Comparison of ENCODE assay signal across 10 mouse cellular contexts in genomic region chr4:57866088-57866487, GRCm38 (mm10). TPM values are rescaled to one million over a fixed set of nuclear protein-coding genes. Genes with fewer than 3 reads are reported as not detected.
DNase-seq lines count a peak whose midpoint lies in the region; ATAC-seq and TF ChIP-seq lines count a peak whose summit lies in the region.
"Had no signal": no experiment of that assay in that cellular context is flagged by ENCODE, and none has a peak within 500 bp of the region (broad histone marks: within the 10 kb centered on the region; RNA-seq: fewer than 3 reads in every experiment).

No protein-coding gene starts in this region.

- H3K36me3 ChIP-seq in hindbrain, embryonic 16.5 days (ENCODE audit: control insufficient read depth, insufficient read depth, low read length): no peaks in the 10 kb centered on the region
- H3K36me3 ChIP-seq in hindbrain, embryonic 12.5 days: no peaks in the 10 kb centered on the region
- H3K36me3 ChIP-seq in heart, adult 2 months (ENCODE audit: control insufficient read depth, insufficient read depth, low read length): peaks cover 40% of the 10 kb centered on the region
- H3K36me3 ChIP-seq: neural tube, embryonic 12.5 days had no signal

- no peaks in the 10 kb centered on the region for H3K9me3 ChIP-seq in hindbrain, embryonic 16.5 days (ENCODE audit: control insufficient read depth, low read length)
- no peaks in the 10 kb centered on the region for H3K9me3 ChIP-seq in hindbrain, embryonic 12.5 days (replicated peaks)
- H3K9me3 ChIP-seq: neural tube, embryonic 12.5 days had no signal

- H3K27me3 ChIP-seq in hindbrain, embryonic 16.5 days (replicated peaks; ENCODE audit: control insufficient read depth, insufficient read depth, low read length): no peaks in the 10 kb centered on the region
- H3K27me3 ChIP-seq in hindbrain, embryonic 12.5 days: no peaks in the 10 kb centered on the region
- no peaks in the 10 kb centered on the region for H3K27me3 ChIP-seq in heart, adult 2 months (ENCODE audit: control insufficient read depth, insufficient read depth, low read length)
- H3K27me3 ChIP-seq: neural tube, embryonic 12.5 days had no signal

- peak; percentile 71 for DNase-seq in R1 (ENCODE audit: low read depth, low spot score)
- DNase-seq in heart, adult 2 months: peak; percentile 39 to 70
- DNase-seq in kidney, postnatal 36 days: peak; percentile 45 to 74
- DNase-seq in thymus, postnatal 0 days (ENCODE audit: low spot score): no peak
- no peak for DNase-seq in T-cell, adult 2 months (ENCODE audit: low spot score)
- DNase-seq in frontal cortex, postnatal 14 days (ENCODE audit: low spot score in 2 of 2): no peak

- peaks cover 3% of the 10 kb centered on the region; the same call in 1 of the 2 replicates for H3K79me2 ChIP-seq in heart, adult 2 months (replicated peaks; ENCODE audit: control insufficient read depth, insufficient read depth, low read length)

- H3K27ac ChIP-seq in hindbrain, embryonic 16.5 days (ENCODE audit: low read depth, low read length): no peak overlapping the region
- H3K27ac ChIP-seq in hindbrain, embryonic 12.5 days: no peak overlapping the region
- peak overlapping the region; percentile 71 for H3K27ac ChIP-seq in heart, adult 2 months
- H3K27ac ChIP-seq: neural tube, embryonic 12.5 days had no signal

- peak; percentile 84; the same call in 1 of the 2 replicates for TF ChIP-seq EP300 in heart, adult 2 months (IDR thresholded peaks at IDR 0.05; ENCODE audit: insufficient read depth, low read depth, low read length)

- H3K4me3 ChIP-seq in hindbrain, embryonic 16.5 days (ENCODE audit: low read length): no peak overlapping the region
- H3K4me3 ChIP-seq in hindbrain, embryonic 12.5 days: no peak overlapping the region
- no peak overlapping the region for H3K4me3 ChIP-seq in heart, adult 2 months
- H3K4me3 ChIP-seq: neural tube, embryonic 12.5 days had no signal

- no peak overlapping the region for H3K9ac ChIP-seq in hindbrain, embryonic 16.5 days (ENCODE audit: low read depth, low read length)
- H3K9ac ChIP-seq in hindbrain, embryonic 12.5 days: no peak overlapping the region
- H3K9ac ChIP-seq in heart, adult 2 months (ENCODE audit: low read depth, low read length): no peak overlapping the region
- H3K9ac ChIP-seq: neural tube, embryonic 12.5 days had no signal

- H3K4me1 ChIP-seq in hindbrain, embryonic 16.5 days (ENCODE audit: control insufficient read depth, insufficient read depth, low read depth, low read length): 0 out of 2 replicates have a peak, but pooled peaks cover 5% of the 10 kb centered on the region
- H3K4me1 ChIP-seq in hindbrain, embryonic 12.5 days: peaks cover 12% of the 10 kb centered on the region
- H3K4me1 ChIP-seq in heart, adult 2 months (ENCODE audit: control insufficient read depth, insufficient read depth, low read length): peaks cover 30% of the 10 kb centered on the region

- TF ChIP-seq POLR2A in heart, adult 2 months (IDR thresholded peaks at IDR 0.05; ENCODE audit: insufficient read depth, low read depth, low read length): no peak

- no peak for TF ChIP-seq CTCF in heart, adult 2 months (IDR thresholded peaks at IDR 0.05)

- intact Hi-C loops in heart, adult 2 months (cut with DNase I): no loop called here

- WGBS in hindbrain, embryonic 16.5 days: 27% methylated on average over 2 of the region's 2 CpGs
- 31% methylated on average over 2 of the region's 2 CpGs for WGBS in hindbrain, embryonic 12.5 days
- WGBS in heart, adult 2 months: 7% methylated on average over 2 of the region's 2 CpGs

- H3K4me2 ChIP-seq in hindbrain, embryonic 16.5 days (ENCODE audit: low read length): no peak overlapping the region
- H3K4me2 ChIP-seq in hindbrain, embryonic 12.5 days (replicated peaks): no peak overlapping the region
- H3K4me2 ChIP-seq: neural tube, embryonic 12.5 days had no signal

- ATAC-seq in hindbrain, embryonic 16.5 days: peak; percentile 74
- ATAC-seq in hindbrain, embryonic 12.5 days (ENCODE audit: low FRiP score): no peak

RNA-seq across cellular contexts. Expression of gene D630039A03Rik, which starts 50.0 kb away (rescaled TPM):
- 0.10 and 0.30 TPM in 2 replicates for polyA plus RNA-seq in hindbrain, embryonic 16.5 days (2015; fragmentation: Nextera tagmentation; extraction: Ambion mirVana)
- polyA plus RNA-seq in hindbrain, embryonic 12.5 days (2016; fragmentation: Nextera tagmentation; extraction: Ambion mirVana): 0.31 and 0.45 TPM in 2 replicates
- total RNA-seq in heart, adult 2 months (2021): under 1 TPM; 0.13 to 0.27 TPM
- 0.29 and 0.31 TPM in 2 replicates for polyA plus RNA-seq in heart, adult 2 months (2012; rRNA removed)
- polyA plus RNA-seq in thymus, postnatal 0 days (2015; fragmentation: Nextera tagmentation; extraction: Ambion mirVana): 0.13 and 0.16 TPM in 2 replicates
- total RNA-seq: MEL had no signal

Comparison
In these comparisons a context has a peak if more than half of its experiments do, and no peak if none do; other contexts are left out.
1. DNase-seq: peak in R1 (single experiment), heart, adult 2 months (2 of 2) and kidney, postnatal 36 days (2 of 2); none in thymus, postnatal 0 days (single experiment), T-cell, adult 2 months (single experiment) and frontal cortex, postnatal 14 days (0 of 2).